Mouse (Mus musculus): ENCODE measurements around the gene Dctn3. TPM values are rescaled to one million over a fixed set of nuclear protein-coding genes. Genes with fewer than 3 reads are reported as not detected.
"Not testable (repeated sequence)": the region's sequence is repeated elsewhere in the genome, so short reads cannot be mapped to it uniquely, and the experiment has no call there.

The Dctn3 gene
- polyA plus RNA-seq, 1 experiment from 2014 or later, result 121 TPM

DNA sequence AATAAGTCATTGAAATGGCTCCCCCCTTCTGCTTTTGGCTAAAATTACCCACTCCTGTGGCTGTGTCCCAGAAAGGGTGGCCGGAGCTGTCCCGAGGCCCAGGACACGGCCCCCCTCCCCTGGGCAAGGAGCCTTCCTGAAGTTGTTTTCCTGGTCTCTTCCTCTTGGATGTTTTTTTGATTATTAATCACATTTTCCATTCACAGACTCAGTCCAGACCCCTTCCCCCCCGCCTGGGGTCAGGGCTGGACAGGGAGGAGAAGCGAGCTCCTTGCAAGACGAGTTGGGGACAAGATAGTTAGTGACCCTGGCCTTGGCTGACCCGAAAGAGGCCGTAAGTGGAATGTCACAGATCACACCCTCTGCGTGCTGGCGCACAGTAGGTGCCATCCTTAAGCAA is 23.2 kb downstream of the Dctn3 start, which contains the start of gene Il11ra1:
Gene Il11ra1, plus strand, starts transcription at position 207 of the 400 bp plus-strand sequence.
- H3K9ac ChIP-seq (replicated peaks; ENCODE audit: low read depth, low read length); H3K36me3 ChIP-seq (ENCODE audit: control insufficient read depth, insufficient read depth, low read length); H3K4me2 ChIP-seq (replicated peaks; ENCODE audit: low read depth, low read length); ATAC-seq (ENCODE audit: insufficient number of reproducible peaks, insufficient read depth, low FRiP score, low read depth); H3K4me3 ChIP-seq (ENCODE audit: low read depth, low read length); H3K9me3 ChIP-seq (ENCODE audit: control insufficient read depth, low read depth, low read length); H3K27ac ChIP-seq (ENCODE audit: low read length); H3K4me1 ChIP-seq (ENCODE audit: control insufficient read depth, insufficient read depth, low read length); H3K27me3 ChIP-seq (ENCODE audit: control insufficient read depth, insufficient read depth, low read length): not testable (repeated sequence)
- WGBS, result 69% methylated on average over 10 of the region's 10 CpGs

DNA sequence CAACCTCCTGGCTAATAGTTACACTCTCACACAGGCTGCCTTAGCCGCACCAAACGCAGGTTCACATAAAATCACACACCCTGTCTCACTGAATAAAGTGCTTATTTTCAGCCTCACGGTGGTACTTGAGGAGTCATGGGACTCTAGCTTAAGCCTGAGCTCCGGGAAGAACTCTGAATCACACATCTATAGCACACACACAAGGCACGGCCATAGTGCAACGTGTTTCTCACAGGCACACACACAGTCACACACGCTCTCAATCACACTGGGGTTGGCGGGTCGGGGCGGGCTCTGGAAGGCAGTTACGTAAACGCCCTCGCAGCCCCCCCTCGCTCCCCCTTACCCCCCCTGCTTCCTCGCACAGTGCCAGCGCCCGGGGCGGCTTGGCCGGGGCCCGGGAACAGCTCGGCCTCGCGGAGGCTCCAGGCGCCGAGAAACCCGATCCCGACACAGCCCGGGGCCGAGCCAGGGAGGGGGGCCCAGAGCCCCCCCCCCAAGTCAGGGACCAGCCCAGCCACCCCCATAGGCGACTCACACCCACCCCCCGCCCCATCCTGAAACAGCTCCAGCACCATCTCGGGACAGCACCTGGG is 24.5 kb downstream of the Dctn3 start:
- WGBS, result 8% methylated on average over 17 of the region's 32 CpGs
- H3K27me3 ChIP-seq (ENCODE audit: control insufficient read depth, insufficient read depth, low read length); H3K4me3 ChIP-seq (ENCODE audit: low read depth, low read length); H3K4me1 ChIP-seq (ENCODE audit: control insufficient read depth, insufficient read depth, low read length); H3K27ac ChIP-seq (ENCODE audit: low read length); ATAC-seq (ENCODE audit: insufficient number of reproducible peaks, insufficient read depth, low FRiP score, low read depth); H3K4me2 ChIP-seq (replicated peaks; ENCODE audit: low read depth, low read length); H3K9ac ChIP-seq (replicated peaks; ENCODE audit: low read depth, low read length); H3K9me3 ChIP-seq (ENCODE audit: control insufficient read depth, low read depth, low read length); H3K36me3 ChIP-seq (ENCODE audit: control insufficient read depth, insufficient read depth, low read length): not testable (repeated sequence)

DNA sequence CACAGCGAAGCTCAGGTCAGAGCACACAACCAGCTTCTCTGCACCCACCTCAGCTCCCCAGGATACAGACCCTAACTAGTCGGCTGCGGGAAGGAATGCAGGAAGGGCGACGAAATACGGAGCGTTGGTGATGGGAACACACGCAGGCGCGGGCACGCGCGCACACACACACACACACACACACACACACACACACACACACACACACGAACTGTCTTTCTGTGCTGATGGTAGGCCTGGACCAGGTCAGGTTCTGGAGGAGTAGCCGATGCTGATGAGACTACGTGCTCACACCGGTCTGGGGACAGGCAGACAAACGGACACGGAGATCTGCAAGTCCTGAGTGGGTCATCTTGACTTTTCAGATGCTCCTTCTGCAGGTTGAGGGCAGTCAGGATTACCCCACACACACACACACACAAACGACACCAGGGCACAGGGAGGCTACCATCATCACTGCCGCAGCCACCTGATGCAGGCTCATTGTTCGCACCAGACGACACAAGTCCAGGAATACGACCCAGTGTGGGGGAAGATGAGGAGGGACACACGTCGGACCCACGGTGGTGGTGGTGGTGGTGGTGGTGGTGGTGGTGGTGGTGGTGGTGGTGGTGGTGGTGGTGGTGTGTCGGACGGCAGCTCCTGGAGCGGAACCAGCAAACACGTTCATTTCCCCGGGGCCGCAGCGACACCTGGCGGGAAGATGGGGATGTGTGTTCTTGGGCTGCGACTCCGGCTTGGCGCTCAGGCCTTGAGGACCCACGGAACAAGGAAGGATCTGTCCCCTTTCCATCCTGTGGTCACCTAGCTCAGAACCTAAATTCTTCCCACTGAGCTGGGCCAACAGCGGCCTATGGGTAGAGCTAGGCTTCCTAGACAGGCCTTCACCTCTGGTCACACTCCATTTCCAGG is 25.8 kb downstream of the Dctn3 start, which contains the start of gene Cntfr:
Gene Cntfr, minus strand, starts transcription at position 160 of the 912 bp plus-strand sequence.
- H3K9me3 ChIP-seq (ENCODE audit: control insufficient read depth, low read depth, low read length); H3K4me2 ChIP-seq (replicated peaks; ENCODE audit: low read depth, low read length); H3K27ac ChIP-seq (ENCODE audit: low read length); H3K4me3 ChIP-seq (ENCODE audit: low read depth, low read length); ATAC-seq (ENCODE audit: insufficient number of reproducible peaks, insufficient read depth, low FRiP score, low read depth); H3K36me3 ChIP-seq (ENCODE audit: control insufficient read depth, insufficient read depth, low read length); H3K9ac ChIP-seq (replicated peaks; ENCODE audit: low read depth, low read length); H3K4me1 ChIP-seq (ENCODE audit: control insufficient read depth, insufficient read depth, low read length); H3K27me3 ChIP-seq (ENCODE audit: control insufficient read depth, insufficient read depth, low read length): not testable (repeated sequence)
- 16% methylated on average over 32 of the region's 40 CpGs for WGBS

DNA sequence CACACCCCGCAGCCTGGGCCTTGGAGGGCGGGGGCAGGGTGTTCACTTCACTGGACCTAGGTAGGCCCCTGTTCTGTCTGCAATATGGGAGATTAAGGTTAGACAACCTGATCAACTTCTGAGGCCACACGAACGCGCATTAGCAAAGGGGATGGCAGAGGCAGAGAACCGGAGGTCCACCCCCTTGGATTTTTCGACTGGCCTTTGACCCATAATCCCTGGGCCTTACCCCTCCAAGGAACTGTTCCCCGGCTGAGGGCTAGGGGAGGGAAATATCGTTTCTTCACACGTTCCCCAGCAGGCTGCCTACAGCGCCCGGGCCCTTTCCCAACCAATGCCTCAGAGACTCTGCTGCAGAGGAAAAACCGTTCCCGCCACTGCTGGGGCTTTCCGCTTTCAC is 26.5 kb downstream of the Dctn3 start:
- H3K9ac ChIP-seq (replicated peaks; ENCODE audit: low read depth, low read length); ATAC-seq (ENCODE audit: insufficient number of reproducible peaks, insufficient read depth, low FRiP score, low read depth): not testable (repeated sequence)
- 20% methylated on average over 13 of the region's 15 CpGs for WGBS

DNA sequence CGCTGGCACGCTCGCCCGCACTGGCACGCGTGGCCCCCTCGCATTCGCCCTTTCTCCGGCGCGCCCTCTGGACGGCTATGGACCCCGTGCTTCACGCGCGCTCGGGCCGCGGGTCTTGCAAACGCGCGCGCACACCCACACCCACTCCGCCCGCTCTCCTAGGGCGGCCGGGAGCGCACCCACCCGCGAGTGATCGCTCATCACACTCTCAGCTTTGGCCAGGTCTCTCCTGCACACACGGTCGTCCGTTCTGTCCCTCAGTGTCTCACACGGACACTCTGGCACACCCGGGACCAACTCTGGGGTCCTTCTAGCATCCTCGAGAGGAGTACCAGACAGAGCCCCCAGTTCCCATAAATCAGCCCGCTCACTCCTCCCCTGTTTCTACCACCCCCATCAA is 27.2 kb downstream of the Dctn3 start:
- not testable (repeated sequence) for H3K27me3 ChIP-seq (ENCODE audit: control insufficient read depth, insufficient read depth, low read length); H3K4me2 ChIP-seq (replicated peaks; ENCODE audit: low read depth, low read length); H3K9me3 ChIP-seq (ENCODE audit: control insufficient read depth, low read depth, low read length); H3K4me3 ChIP-seq (ENCODE audit: low read depth, low read length); H3K27ac ChIP-seq (ENCODE audit: low read length); H3K4me1 ChIP-seq (ENCODE audit: control insufficient read depth, insufficient read depth, low read length); H3K9ac ChIP-seq (replicated peaks; ENCODE audit: low read depth, low read length); H3K36me3 ChIP-seq (ENCODE audit: control insufficient read depth, insufficient read depth, low read length); ATAC-seq (ENCODE audit: insufficient number of reproducible peaks, insufficient read depth, low FRiP score, low read depth)
- 4% methylated on average over 17 of the region's 38 CpGs for WGBS

More for the DNA sequence above, 26.5 kb downstream of the Dctn3 start:
- not testable (repeated sequence) for H3K4me1 ChIP-seq (ENCODE audit: control insufficient read depth, insufficient read depth, low read length); H3K36me3 ChIP-seq (ENCODE audit: control insufficient read depth, insufficient read depth, low read length); H3K27me3 ChIP-seq (ENCODE audit: control insufficient read depth, insufficient read depth, low read length); H3K27ac ChIP-seq (ENCODE audit: low read length); H3K4me2 ChIP-seq (replicated peaks; ENCODE audit: low read depth, low read length); H3K9me3 ChIP-seq (ENCODE audit: control insufficient read depth, low read depth, low read length); H3K4me3 ChIP-seq (ENCODE audit: low read depth, low read length)

DNA sequence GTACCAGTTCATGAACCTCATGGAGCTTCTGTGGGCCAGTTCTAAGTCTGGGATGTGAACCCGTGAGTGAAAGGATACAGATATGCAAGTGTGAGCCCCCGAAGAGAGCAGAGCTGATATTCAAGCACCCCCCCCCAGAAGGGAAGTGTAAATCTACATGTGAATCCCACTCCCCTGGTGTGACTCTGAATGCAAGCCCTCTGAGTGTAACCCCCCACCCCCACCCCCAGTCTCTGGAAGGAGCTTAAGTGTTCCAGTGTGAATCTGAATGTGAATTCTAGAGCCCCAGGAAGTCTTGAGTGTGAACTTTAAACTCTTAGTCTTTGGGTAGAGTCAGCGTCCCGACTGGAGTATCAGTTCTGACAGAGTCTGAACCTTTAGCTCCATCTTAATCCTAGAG is 29.5 kb downstream of the Dctn3 start:
- H3K9ac ChIP-seq (replicated peaks; ENCODE audit: low read depth, low read length); H3K4me2 ChIP-seq (replicated peaks; ENCODE audit: low read depth, low read length); H3K4me3 ChIP-seq (ENCODE audit: low read depth, low read length); H3K9me3 ChIP-seq (ENCODE audit: control insufficient read depth, low read depth, low read length); ATAC-seq (ENCODE audit: insufficient number of reproducible peaks, insufficient read depth, low FRiP score, low read depth); H3K27ac ChIP-seq (ENCODE audit: low read length); H3K36me3 ChIP-seq (ENCODE audit: control insufficient read depth, insufficient read depth, low read length); H3K4me1 ChIP-seq (ENCODE audit: control insufficient read depth, insufficient read depth, low read length); H3K27me3 ChIP-seq (ENCODE audit: control insufficient read depth, insufficient read depth, low read length): not testable (repeated sequence)
- 20% methylated on average over 4 of the region's 4 CpGs for WGBS

DNA sequence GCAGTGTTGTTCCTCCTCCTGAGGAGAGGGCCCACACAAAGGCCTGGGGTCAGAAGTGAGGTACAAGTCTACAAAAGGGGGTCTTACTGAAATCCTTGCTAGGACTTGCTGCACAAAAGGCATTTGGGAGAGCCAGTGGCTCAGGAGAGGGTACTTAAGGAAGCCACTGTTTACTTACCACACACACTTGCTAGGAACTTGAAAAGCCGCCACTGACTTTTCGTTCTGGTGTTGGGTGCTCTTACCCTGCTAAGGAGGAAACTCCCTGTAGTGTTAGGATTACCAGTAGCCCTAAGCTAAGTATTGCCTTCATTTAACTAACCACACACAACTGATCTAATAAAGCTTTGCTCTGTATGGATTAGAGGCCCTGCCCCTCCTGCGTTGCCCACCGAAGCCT is 33.0 kb downstream of the Dctn3 start:
- H3K9ac ChIP-seq (replicated peaks; ENCODE audit: low read depth, low read length); H3K27ac ChIP-seq (ENCODE audit: low read length); H3K36me3 ChIP-seq (ENCODE audit: control insufficient read depth, insufficient read depth, low read length); H3K4me1 ChIP-seq (ENCODE audit: control insufficient read depth, insufficient read depth, low read length); H3K27me3 ChIP-seq (ENCODE audit: control insufficient read depth, insufficient read depth, low read length); H3K4me3 ChIP-seq (ENCODE audit: low read depth, low read length); ATAC-seq (ENCODE audit: insufficient number of reproducible peaks, insufficient read depth, low FRiP score, low read depth); H3K9me3 ChIP-seq (ENCODE audit: control insufficient read depth, low read depth, low read length); H3K4me2 ChIP-seq (replicated peaks; ENCODE audit: low read depth, low read length): not testable (repeated sequence)
- WGBS, result no CpG with 5 or more reads among the region's 4 CpGs

DNA sequence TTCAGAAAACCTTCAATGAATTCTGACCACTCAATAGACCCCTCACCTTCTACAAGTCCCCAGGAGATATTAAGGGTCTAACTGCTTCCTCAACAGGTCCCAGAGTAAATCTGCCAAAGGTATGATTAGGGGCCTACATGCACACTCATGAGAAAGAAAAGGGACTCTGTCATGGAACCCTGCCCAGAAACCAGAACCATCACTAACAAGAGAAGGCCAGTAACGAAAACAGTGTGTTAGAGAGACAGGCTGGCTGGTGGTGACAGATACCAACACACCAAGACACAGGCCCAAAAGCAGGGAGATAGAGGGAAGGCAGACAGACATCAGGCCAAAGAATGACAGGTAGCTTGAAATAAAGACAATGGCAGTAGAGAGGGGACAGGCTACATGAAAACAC is 34.4 kb downstream of the Dctn3 start:
- H3K27ac ChIP-seq (ENCODE audit: low read length); H3K36me3 ChIP-seq (ENCODE audit: control insufficient read depth, insufficient read depth, low read length); H3K9me3 ChIP-seq (ENCODE audit: control insufficient read depth, low read depth, low read length); ATAC-seq (ENCODE audit: insufficient number of reproducible peaks, insufficient read depth, low FRiP score, low read depth); H3K4me3 ChIP-seq (ENCODE audit: low read depth, low read length); H3K4me2 ChIP-seq (replicated peaks; ENCODE audit: low read depth, low read length); H3K4me1 ChIP-seq (ENCODE audit: control insufficient read depth, insufficient read depth, low read length); H3K9ac ChIP-seq (replicated peaks; ENCODE audit: low read depth, low read length); H3K27me3 ChIP-seq (ENCODE audit: control insufficient read depth, insufficient read depth, low read length): not testable (repeated sequence)
- WGBS, result 78% methylated on average over 1 of the region's 1 CpGs

Measured in stomach, embryonic 14.5 days (tissue).